Mouse (Mus musculus) G1E (cell line): ENCODE results near the gene Hba-a1.

ENCODE experiments used
- CTCF ChIP-seq: IDR thresholded peaks from 2 replicates; pipeline ENCODE4 v1.5.1; 2012; ENCODE audit warnings: low read depth, low read length, inconsistent platforms, mixed read lengths
- GATA1 ChIP-seq: IDR thresholded peaks from 2 replicates; pipeline ENCODE4 v1.6.1; 2012; ENCODE audit warnings: borderline replicate concordance, low read length, inconsistent platforms, mixed read lengths

GRCm38 (mm10) chr11:32241391-32241790 is 41.9 kb upstream of the Hba-a1 start:
- TF ChIP-seq CTCF: no peak
- TF ChIP-seq GATA1: no peak
